Mouse (Mus musculus) adrenal gland, postnatal 10 days (tissue): Measurements from ENCODE around the gene Zfp423. TPM values are rescaled to one million over a fixed set of nuclear protein-coding genes. Genes with fewer than 3 reads are reported as not detected.

Source experiments
- DNase-seq: peaks from one replicate; pipeline ENCODE4 v3.0.0; 2021; ENCODE audit warnings: mixed read lengths
- total RNA-seq, 2 experiments: library from RNA; stranded (reverse); gene quantifications; 2 replicates each; pipeline ENCODE4 v1.2.3; 2021

The Zfp423 gene
- total RNA-seq, 2 experiments from 2014 or later = 19.6 to 35.2 TPM

GRCm38 (mm10) chr8:87952298-87952697 lies 7.1 kb downstream of the Zfp423 start:
- DNase-seq = no peak

GRCm38 (mm10) chr8:87944225-87944934 lies 15.0 kb downstream of the Zfp423 start:
- peak; percentile 50 for DNase-seq

GRCm38 (mm10) chr8:87943651-87944091 lies 15.7 kb downstream of the Zfp423 start:
- peak; percentile 68 for DNase-seq

- peak; percentile 56 for DNase-seq
Measured at GRCm38 (mm10) chr8:87940646-87941045, 18.7 kb downstream of the Zfp423 start.

- no peak for DNase-seq
Measured at GRCm38 (mm10) chr8:87939308-87939936, 20.0 kb downstream of the Zfp423 start.

- peak; percentile 90 for DNase-seq
Measured at GRCm38 (mm10) chr8:87938351-87939232, 20.8 kb downstream of the Zfp423 start.

- DNase-seq = no peak
Measured at GRCm38 (mm10) chr8:87937211-87937610, 22.2 kb downstream of the Zfp423 start.

- DNase-seq = no peak
Measured at GRCm38 (mm10) chr8:87935088-87935680, 24.2 kb downstream of the Zfp423 start.

GRCm38 (mm10) chr8:87934175-87934574 lies 25.2 kb downstream of the Zfp423 start:
- DNase-seq = no peak

GRCm38 (mm10) chr8:87933752-87934151 lies 25.6 kb downstream of the Zfp423 start:
- DNase-seq = no peak

GRCm38 (mm10) chr8:87928857-87929256 lies 30.5 kb downstream of the Zfp423 start:
- DNase-seq = no peak

- peak; percentile 76 for DNase-seq
Measured at GRCm38 (mm10) chr8:87927034-87927830, 32.2 kb downstream of the Zfp423 start.

GRCm38 (mm10) chr8:87926098-87926890 lies 33.1 kb downstream of the Zfp423 start:
- peak; percentile 44 for DNase-seq

GRCm38 (mm10) chr8:87922936-87923335 lies 36.5 kb downstream of the Zfp423 start:
- no peak for DNase-seq

GRCm38 (mm10) chr8:87922446-87922845 lies 36.9 kb downstream of the Zfp423 start:
- peak; percentile 42 for DNase-seq

GRCm38 (mm10) chr8:87918004-87918403 lies 41.4 kb downstream of the Zfp423 start:
- peak; percentile 59 for DNase-seq

- peak; percentile 36 for DNase-seq
Measured at GRCm38 (mm10) chr8:87915763-87916162, 43.6 kb downstream of the Zfp423 start.

GRCm38 (mm10) chr8:87914247-87914967 lies 45.0 kb downstream of the Zfp423 start:
- no peak for DNase-seq

GRCm38 (mm10) chr8:87908940-87909339 lies 50.5 kb downstream of the Zfp423 start:
- no peak for DNase-seq

GRCm38 (mm10) chr8:87905404-87905803 lies 54.0 kb downstream of the Zfp423 start:
- DNase-seq = no peak
